Mouse (Mus musculus) thymus, postnatal 0 days (tissue): ENCODE results near the gene Pde4dip. TPM values are rescaled to one million over a fixed set of nuclear protein-coding genes. Genes with fewer than 3 reads are reported as not detected.

Experiments
- DNase-seq: peaks from one replicate; pipeline ENCODE4 v3.0.0-alpha.2; 2015; ENCODE audit warnings: low spot score
- polyA plus RNA-seq: library from polyadenylated mRNA; unstranded; fragments of >200 nt; fragmentation: Nextera tagmentation; extraction: Ambion mirVana; gene quantifications from 2 replicates; pipeline ENCODE4 v1.2.1, GENCODE M21; 2015

Pde4dip gene
- 7.3 and 8.8 TPM in 2 replicates for polyA plus RNA-seq

GRCm38 (mm10) chr3:97888168-97888901 lies at the start of gene Pde4dip:
Gene Pde4dip (minus strand): TSS chr3:97888707.
- no peak for DNase-seq

DNA sequence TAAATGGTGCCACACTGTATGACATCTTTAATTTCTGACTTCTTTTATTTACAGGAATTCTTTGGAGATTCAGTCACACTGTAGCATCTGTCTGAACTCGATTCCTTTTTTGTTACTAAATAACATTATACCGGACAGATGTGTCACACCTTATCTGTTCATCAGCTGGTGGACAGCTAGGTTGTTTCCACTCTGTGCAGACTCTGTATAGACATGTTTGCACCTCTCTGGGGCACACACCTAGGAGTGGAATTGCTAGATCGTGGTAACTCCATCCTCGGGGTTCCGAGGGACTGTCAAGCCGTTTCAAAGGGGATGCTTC lies 49.4 kb upstream of the Pde4dip start:
- no peak for DNase-seq

GRCm38 (mm10) chr3:97937068-97937944 lies 48.8 kb upstream of the Pde4dip start:
- no peak for DNase-seq

- DNase-seq = peak; percentile 27
These were observed 46.1 kb upstream of the Pde4dip start for GRCm38 (mm10) chr3:97934331-97935300.

DNA sequence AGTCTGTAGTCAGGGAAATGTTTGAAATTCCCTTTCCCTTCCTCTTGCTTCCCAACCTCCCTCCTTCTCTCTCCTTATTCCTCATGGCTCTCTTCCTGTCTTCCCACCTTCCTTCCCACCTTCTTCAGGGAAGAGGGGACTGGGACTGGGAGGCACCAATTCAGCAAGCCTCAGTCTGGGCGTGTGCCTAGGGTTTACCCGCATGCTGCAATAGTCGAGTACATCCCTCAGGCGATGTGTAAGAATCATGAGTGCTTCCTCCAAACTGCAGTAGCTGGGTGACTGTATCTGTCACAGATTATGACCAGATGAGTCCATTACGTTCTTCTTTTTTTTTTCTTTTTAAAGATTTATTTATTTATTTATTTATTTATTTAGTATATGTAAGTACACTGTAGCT lies 45.3 kb upstream of the Pde4dip start:
- DNase-seq = no peak

- DNase-seq = peak; percentile 73
These were observed 44.7 kb upstream of the Pde4dip start for GRCm38 (mm10) chr3:97933251-97933650.

DNA sequence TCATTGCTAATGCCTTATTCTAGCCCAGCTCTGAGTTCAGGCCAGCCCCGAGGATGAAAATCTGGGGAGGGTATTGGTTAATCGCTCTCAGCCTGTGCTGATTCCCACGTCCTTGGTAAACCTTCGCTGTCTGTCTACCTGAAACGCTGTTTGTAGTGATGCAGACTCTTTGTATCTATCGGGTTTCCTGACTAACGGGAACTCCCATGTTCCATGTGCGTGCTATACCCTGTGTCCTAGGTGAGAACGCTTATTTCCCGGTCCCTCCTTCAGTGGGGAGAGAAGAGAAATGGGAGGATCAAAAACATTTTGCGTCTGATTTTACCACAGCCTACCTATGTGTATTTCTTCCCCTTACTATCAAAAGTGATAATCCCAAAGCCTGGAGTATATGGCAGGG lies 44.3 kb upstream of the Pde4dip start:
- no peak for DNase-seq

DNA sequence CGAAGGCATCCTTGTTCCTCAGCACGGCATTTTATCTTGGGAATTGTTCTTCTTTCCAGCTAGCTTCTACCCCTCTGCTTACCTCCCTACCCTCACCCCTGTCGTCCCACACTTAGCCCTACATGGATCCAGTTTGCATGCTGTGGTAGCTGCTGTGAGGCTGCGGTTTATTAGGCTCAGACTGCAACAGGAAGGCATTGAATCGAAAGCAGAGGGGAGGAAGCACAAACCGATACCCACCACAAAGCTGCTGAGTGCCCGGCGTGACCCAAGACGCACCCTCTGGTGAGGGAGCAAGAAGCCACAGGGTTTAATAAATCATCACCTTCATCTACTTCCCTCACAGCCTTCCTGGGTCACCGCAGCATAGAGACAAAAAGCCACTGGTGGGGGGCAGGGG lies 43.6 kb upstream of the Pde4dip start:
- peak; percentile 28 for DNase-seq

DNA sequence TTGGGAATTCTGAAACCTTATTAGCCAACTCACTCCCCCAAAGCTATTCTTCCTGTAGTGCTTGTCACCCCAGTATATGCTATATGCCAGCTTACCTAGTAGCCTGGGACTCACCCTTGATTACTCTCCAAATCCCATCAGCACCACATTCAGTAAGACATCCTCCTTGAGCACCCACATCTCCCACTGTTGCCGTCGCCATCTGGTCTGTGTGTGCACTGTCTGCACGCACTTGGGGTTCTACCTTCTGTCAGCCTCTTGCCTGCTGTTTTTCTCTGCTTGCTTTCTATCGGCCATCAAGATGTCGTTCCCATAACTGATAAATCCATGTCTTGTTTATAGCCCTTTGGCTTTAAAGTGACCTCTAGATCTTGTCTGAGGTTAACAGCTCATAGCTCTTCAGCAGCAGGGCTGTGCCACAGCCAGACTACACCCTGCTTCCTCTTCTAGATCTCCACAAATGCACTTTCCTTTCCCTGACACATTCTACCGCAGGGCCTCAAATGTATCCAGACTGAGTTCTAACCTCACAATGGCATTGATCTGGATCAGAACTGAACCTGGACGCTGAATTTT lies 42.9 kb upstream of the Pde4dip start:
- DNase-seq = no peak

GRCm38 (mm10) chr3:97930787-97931158 lies 42.3 kb upstream of the Pde4dip start:
- no peak for DNase-seq

DNA sequence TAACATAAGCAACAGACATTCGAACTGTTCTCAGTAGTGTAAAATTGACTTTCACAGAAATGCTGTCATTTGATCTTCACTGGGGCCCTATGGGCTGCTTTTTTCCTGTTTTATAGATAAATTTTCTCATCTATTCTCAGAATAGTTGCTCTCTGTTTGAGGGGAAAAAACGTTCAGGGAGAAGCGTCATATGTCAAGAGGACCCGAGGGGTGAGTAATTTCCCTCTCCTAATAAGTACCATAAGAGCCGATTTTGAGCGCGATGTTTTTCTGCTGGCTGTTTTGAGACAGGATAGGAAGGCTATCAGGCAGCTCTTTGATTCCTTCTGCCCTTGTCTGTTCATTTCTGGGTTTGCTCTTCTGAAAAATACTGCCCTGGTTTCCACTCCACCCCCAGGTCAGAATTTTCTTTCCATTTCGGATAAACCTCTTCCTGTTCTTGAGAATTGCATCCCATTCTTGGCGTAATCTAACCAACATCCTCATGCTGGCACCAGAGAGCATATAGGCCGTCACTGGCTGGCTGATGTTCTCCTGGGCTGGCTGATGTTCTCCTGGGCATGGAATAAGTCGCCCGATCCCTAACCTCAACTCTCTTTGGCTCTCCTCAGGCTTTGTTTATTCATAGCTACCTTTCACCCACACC lies 41.8 kb upstream of the Pde4dip start:
- DNase-seq = no peak

DNA sequence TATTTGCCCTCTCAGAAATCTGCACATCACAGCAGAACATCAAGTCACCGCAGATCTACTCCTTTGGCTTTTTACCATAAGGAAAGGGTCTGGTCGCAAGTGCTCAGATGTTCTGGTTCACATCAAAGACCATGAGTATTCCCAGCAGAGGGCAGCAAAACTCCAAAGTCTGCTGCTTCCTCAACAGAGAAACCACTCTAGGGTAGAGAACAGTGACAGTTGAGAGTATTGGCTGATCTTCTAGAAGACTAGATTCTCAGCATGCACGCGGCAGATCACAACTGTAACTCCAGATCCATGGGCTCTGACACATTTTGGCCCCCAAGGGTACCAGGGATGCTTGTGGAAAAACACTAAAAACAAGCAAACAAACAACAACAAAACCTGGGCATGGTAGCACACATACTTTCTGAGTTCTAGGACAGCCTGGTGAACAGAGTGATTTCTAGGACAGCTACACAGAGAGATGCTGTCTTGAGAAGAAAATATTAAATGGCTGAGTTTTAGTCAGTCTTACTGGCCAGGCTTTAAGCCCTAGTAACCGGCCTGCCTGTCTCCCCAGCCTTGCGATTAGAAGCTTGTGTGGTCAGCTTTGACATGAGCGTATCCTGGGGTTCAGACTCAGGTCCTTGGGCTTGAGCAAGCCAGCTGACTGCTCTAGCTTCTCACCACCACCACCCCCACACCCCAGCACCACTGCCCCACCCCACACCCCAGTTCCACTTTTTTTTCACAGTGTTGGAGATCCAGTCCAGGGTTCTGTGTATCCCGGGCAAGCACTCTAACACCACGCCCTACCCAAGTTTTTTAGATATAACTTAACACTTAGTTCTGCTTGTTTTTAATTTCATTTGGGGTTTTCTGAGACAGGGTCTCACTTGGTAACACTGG lies 40.7 kb upstream of the Pde4dip start:
- DNase-seq = peak; percentile 84

DNA sequence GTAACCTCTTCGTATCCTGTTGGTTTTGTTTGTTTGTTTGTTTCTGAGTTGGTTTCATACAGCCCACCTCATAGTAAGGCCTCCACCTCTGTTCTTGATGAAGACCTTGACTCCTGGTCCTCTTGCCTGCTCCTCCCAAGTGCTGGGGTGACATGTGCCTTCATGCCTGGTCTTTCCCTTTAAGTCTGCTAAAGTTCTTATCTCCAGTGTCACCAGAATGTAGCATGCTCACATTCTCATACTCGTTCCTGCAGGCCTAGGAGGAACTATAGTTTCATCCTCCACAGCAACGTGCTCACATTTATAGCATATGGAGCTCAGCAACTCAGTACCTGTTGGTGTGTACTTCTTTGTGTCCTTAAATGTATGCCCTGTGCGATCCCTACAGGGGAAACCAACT lies 38.8 kb upstream of the Pde4dip start:
- no peak for DNase-seq

GRCm38 (mm10) chr3:97925246-97925645 lies 36.7 kb upstream of the Pde4dip start:
- no peak for DNase-seq

GRCm38 (mm10) chr3:97918885-97919550 lies 30.5 kb upstream of the Pde4dip start:
- DNase-seq = no peak

- peak; percentile 25 for DNase-seq
These were observed 26.6 kb upstream of the Pde4dip start for GRCm38 (mm10) chr3:97915081-97915480.

- no peak for DNase-seq
These were observed 22.6 kb upstream of the Pde4dip start for GRCm38 (mm10) chr3:97911093-97911492.

DNA sequence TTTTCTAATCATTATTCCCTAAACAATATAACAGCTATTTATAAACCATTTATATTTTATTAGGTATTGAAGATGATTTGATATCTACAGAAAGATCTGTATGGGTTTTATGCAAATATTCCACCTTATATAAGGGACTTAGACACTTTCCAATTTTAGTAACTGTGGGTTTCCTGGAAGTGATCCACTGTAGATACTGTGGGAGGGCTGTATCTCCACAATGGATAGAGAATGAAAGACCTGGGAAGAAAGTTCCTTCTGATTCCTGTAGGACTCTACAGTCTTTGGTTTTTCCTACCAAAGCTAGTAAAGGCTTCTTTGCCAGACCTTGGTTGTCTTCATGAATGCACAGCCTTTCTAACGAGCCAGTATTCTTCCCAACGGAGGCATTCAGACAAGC lies 21.2 kb upstream of the Pde4dip start:
- DNase-seq = no peak

DNA sequence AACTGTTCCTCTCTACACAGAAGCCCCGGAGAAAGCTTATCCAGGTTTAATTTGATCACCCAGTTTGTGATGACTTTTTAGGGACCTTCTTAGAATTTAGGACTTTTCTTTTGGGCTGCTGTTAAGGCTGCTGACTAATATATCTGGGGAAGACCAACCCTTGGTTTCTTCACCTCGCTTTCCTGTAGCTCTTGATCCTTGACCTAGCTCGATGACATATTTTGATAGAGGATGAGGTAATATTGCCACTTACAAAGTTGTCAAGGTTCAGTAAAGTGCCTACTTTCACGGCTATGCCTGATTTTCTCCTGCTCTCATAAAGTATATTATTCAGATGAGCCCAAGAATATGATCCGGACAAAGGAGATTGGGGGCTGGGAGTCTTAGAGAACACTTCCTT lies 13.1 kb upstream of the Pde4dip start:
- no peak for DNase-seq
